Mouse (Mus musculus) limb, embryonic 14.5 days (tissue): Measurements from ENCODE around the gene C2cd4b. TPM values are rescaled to one million over a fixed set of nuclear protein-coding genes. Genes with fewer than 3 reads are reported as not detected.
A peak's percentile ranks its signal among the peaks of the same experiment; 100 is the strongest.
"Not testable (repeated sequence)": the region's sequence is repeated elsewhere in the genome, so short reads cannot be mapped to it uniquely, and the experiment has no call there.

ENCODE experiments used
- ATAC-seq: fragments of 200-750 bp; cut with Nextera tagmentation; 2 replicates; pipeline ENCODE4 v1.8.0; 2017; ENCODE audit warnings: low read depth, moderate number of reproducible peaks, moderate TSS enrichment; ENCODE audit not compliant: low FRiP score
- DNase-seq: peaks from one replicate; pipeline ENCODE4 v3.0.0-alpha.2; 2015; ENCODE audit warnings: low spot score
- H3K27ac ChIP-seq: fragments of 300-500 bp; sonication (generic); replicated peaks from 2 replicates; pipeline ENCODE4 v1.5.1; 2014; ENCODE audit warnings: low read depth, mild to moderate bottlenecking, low read length, moderate library complexity, mixed read lengths
- H3K27me3 ChIP-seq: fragments of 300-500 bp; sonication (generic); 2 replicates; pipeline ENCODE4 v1.6.1; 2014; ENCODE audit warnings: low read length, mixed read lengths; ENCODE audit not compliant: control insufficient read depth, insufficient read depth
- H3K36me3 ChIP-seq: fragments of 300-500 bp; sonication (generic); 2 replicates; pipeline ENCODE4 v1.6.1; 2014; ENCODE audit warnings: mild to moderate bottlenecking, low read length, moderate library complexity, mixed read lengths; ENCODE audit not compliant: control insufficient read depth, insufficient read depth
- H3K4me1 ChIP-seq: fragments of 300-500 bp; sonication (generic); 2 replicates; pipeline ENCODE4 v1.6.1; 2014; ENCODE audit warnings: antibody characterized with exemption, low read length, mixed read lengths; ENCODE audit not compliant: control insufficient read depth, insufficient read depth
- H3K4me2 ChIP-seq: fragments of 300-500 bp; sonication (generic); replicated peaks from 2 replicates; pipeline ENCODE4 v1.6.1; 2014; ENCODE audit warnings: low read depth, mild to moderate bottlenecking, low read length, moderate library complexity; ENCODE audit not compliant: severe bottlenecking
- H3K4me3 ChIP-seq: fragments of 300-500 bp; sonication (generic); replicated peaks from 2 replicates; pipeline ENCODE4 v1.5.1; 2014; ENCODE audit warnings: low read length
- H3K9ac ChIP-seq: fragments of 300-500 bp; sonication (generic); 2 replicates; pipeline ENCODE4 v1.6.1; 2014; ENCODE audit warnings: mild to moderate bottlenecking, low read depth, low read length, moderate library complexity; ENCODE audit not compliant: severe bottlenecking
- H3K9me3 ChIP-seq: fragments of 300-500 bp; sonication (generic); 2 replicates; pipeline ENCODE4 v1.6.1; 2016; ENCODE audit warnings: low read length; ENCODE audit not compliant: control insufficient read depth
- POLR2A ChIP-seq: fragments of 200-500 bp; IDR thresholded peaks from 2 replicates; pipeline ENCODE4 v1.8.0; 2012; ENCODE audit warnings: inconsistent platforms, mild to moderate bottlenecking, moderate library complexity, borderline replicate concordance; ENCODE audit not compliant: insufficient read depth, insufficient read length; ENCODE audit errors: extremely low read depth
- WGBS: fragments of 180-500 bp; shearing (Covaris S2); extraction: QIAGEN DNeasy Blood & Tissue Kit; methylation state at CpG from one replicate; pipeline ENCODE4 v1.1.7; 2014; 5-methylcytosine and 5-hydroxymethylcytosine counted together
- polyA plus RNA-seq, 2 experiments: library from polyadenylated mRNA; depleted of rRNA in 1 of 2; stranded (reverse) in 1 of 2; unstranded in 1 of 2; fragments of >200 nt; fragmentation: Nextera tagmentation in 1 of 2; extraction: Ambion mirVana in 1 of 2; gene quantifications; 2 replicates each; pipeline versions ENCODE4 v1.2.1 to v1.2.3; 2012 to 2014

C2cd4b gene
- polyA plus RNA-seq, 2 experiments, result 0.91 to 1.3 TPM

GRCm38 (mm10) chr9:67753411-67754182, 5.6 kb upstream of the C2cd4b start:
- no peak for TF ChIP-seq POLR2A
- 83% methylated on average over 16 of the region's 16 CpGs for WGBS
- Histone ChIP-seq H3K36me3 (no peaks in the 10 kb centered on the region), H3K4me3 (no peak overlapping the region), H3K9ac (no peak overlapping the region), H3K9me3 (no peaks in the 10 kb centered on the region), H3K27me3 (0 out of 2 replicates have a peak, but pooled peaks cover under 1% of the 10 kb centered on the region), H3K4me2 (no peak overlapping the region), H3K27ac (no peak overlapping the region), H3K4me1 (no peaks in the 10 kb centered on the region)
- ATAC-seq (no peak), DNase-seq (no peak)

GRCm38 (mm10) chr9:67754713-67755112, 4.5 kb upstream of the C2cd4b start:
- 55% methylated on average over 3 of the region's 3 CpGs for WGBS
- Histone ChIP-seq H3K27me3 (peaks cover 11% of the 10 kb centered on the region), H3K36me3 (no peaks in the 10 kb centered on the region), H3K27ac (no peak overlapping the region), H3K9ac (no peak overlapping the region), H3K4me3 (no peak overlapping the region), H3K9me3 (no peaks in the 10 kb centered on the region), H3K4me1 (peaks cover 4% of the 10 kb centered on the region; the same call in 1 of the 2 replicates), H3K4me2 (no peak overlapping the region)
- no peak for TF ChIP-seq POLR2A
- DNase-seq (no peak), ATAC-seq (no peak)

GRCm38 (mm10) chr9:67758686-67759085, 551 bp upstream of the C2cd4b start:
- H3K4me3 ChIP-seq, result peak overlapping the region; percentile 60; the same call in 1 of the 2 replicates
- H3K27ac ChIP-seq, result no peak overlapping the region
- peaks cover 5% of the 10 kb centered on the region; the same call in 1 of the 2 replicates for H3K4me1 ChIP-seq
- 5% methylated on average over 9 of the region's 9 CpGs for WGBS
- 0 out of 2 replicates have a peak, but pooled peaks have one; percentile 38 for ATAC-seq
- DNase-seq, result peak; percentile 82
- H3K36me3 ChIP-seq, result no peaks in the 10 kb centered on the region
- no peak for TF ChIP-seq POLR2A
- no peaks in the 10 kb centered on the region for H3K9me3 ChIP-seq
- H3K27me3 ChIP-seq, result peaks cover 18% of the 10 kb centered on the region
- H3K9ac ChIP-seq, result no peak overlapping the region
- H3K4me2 ChIP-seq, result peak overlapping the region; percentile 91; the same call in 1 of the 2 replicates

- not testable (repeated sequence) for H3K27ac ChIP-seq, H3K36me3 ChIP-seq, H3K4me1 ChIP-seq, H3K9me3 ChIP-seq
- peak overlapping the region; percentile 60 for H3K4me3 ChIP-seq
- peak; percentile 89 for ATAC-seq
- H3K4me2 ChIP-seq, result peak overlapping the region; percentile 91
- H3K9ac ChIP-seq, result peak overlapping the region; percentile 59
- DNase-seq, result peak; percentile 37
- H3K27me3 ChIP-seq, result peaks cover 18% of the 10 kb centered on the region
- WGBS, result under 1% methylated on average over 56 of the region's 114 CpGs
Observed at GRCm38 (mm10) chr9:67759956-67760764, 923 bp downstream of the C2cd4b start.

- Histone ChIP-seq H3K4me2 (peak overlapping the region; percentile 91), H3K4me3 (peak overlapping the region; percentile 60), H3K9me3 (no peaks in the 10 kb centered on the region), H3K4me1 (peaks cover 5% of the 10 kb centered on the region; the same call in 1 of the 2 replicates), H3K27ac (no peak overlapping the region), H3K36me3 (no peaks in the 10 kb centered on the region), H3K9ac (0 out of 2 replicates have a peak overlapping the region, but pooled peaks have one; percentile 59), H3K27me3 (peaks cover 18% of the 10 kb centered on the region)
- no peak for TF ChIP-seq POLR2A
- 62% methylated on average over 6 of the region's 6 CpGs for WGBS
- ATAC-seq, result no peak
- no peak for DNase-seq
Observed at GRCm38 (mm10) chr9:67760991-67761390, 1.8 kb downstream of the C2cd4b start.
